In genomic region chr12:84907627-84908480, GRCm38 (mm10) we compare ENCODE assay signal across 9 mouse cellular contexts. TPM values are rescaled to one million over a fixed set of nuclear protein-coding genes. Genes with fewer than 3 reads are reported as not detected.
DNase-seq lines count a peak whose midpoint lies in the region; ATAC-seq lines count a peak whose summit lies in the region.
"Had no signal": no experiment of that assay in that cellular context is flagged by ENCODE, and none has a peak within 500 bp of the region (broad histone marks: within the 10 kb centered on the region; RNA-seq: fewer than 3 reads in every experiment).

No protein-coding gene starts in this region.

- no peaks in the 10 kb centered on the region for H3K9me3 ChIP-seq in midbrain, embryonic 10.5 days (replicated peaks)
- no peaks in the 10 kb centered on the region for H3K9me3 ChIP-seq in midbrain, embryonic 11.5 days (ENCODE audit: control insufficient read depth, low read length)
- H3K9me3 ChIP-seq in embryonic facial prominence, embryonic 15.5 days (replicated peaks): no peaks in the 10 kb centered on the region
- H3K9me3 ChIP-seq in neural tube, embryonic 13.5 days: no peaks in the 10 kb centered on the region

- no peaks in the 10 kb centered on the region for H3K36me3 ChIP-seq in midbrain, embryonic 10.5 days
- H3K36me3 ChIP-seq in midbrain, embryonic 11.5 days (ENCODE audit: control insufficient read depth, insufficient read depth, low read length): no peaks in the 10 kb centered on the region
- H3K36me3 ChIP-seq in embryonic facial prominence, embryonic 15.5 days: no peaks in the 10 kb centered on the region
- no peaks in the 10 kb centered on the region for H3K36me3 ChIP-seq in neural tube, embryonic 13.5 days

- no peak overlapping the region for H3K4me2 ChIP-seq in midbrain, embryonic 11.5 days
- H3K4me2 ChIP-seq in embryonic facial prominence, embryonic 15.5 days (replicated peaks): no peak overlapping the region
- H3K4me2 ChIP-seq in neural tube, embryonic 13.5 days: no peak overlapping the region

- WGBS in midbrain, embryonic 10.5 days: 75% methylated on average over 10 of the region's 10 CpGs
- 80% methylated on average over 10 of the region's 10 CpGs for WGBS in midbrain, embryonic 11.5 days
- 52% methylated on average over 10 of the region's 10 CpGs for WGBS in embryonic facial prominence, embryonic 15.5 days
- 73% methylated on average over 10 of the region's 10 CpGs for WGBS in neural tube, embryonic 13.5 days

- peak overlapping the region; percentile 33; the same call in 1 of the 2 replicates for H3K27ac ChIP-seq in midbrain, embryonic 10.5 days (replicated peaks)
- no peak overlapping the region for H3K27ac ChIP-seq in midbrain, embryonic 11.5 days (ENCODE audit: low read depth, low read length)
- peak overlapping the region; percentile 82 for H3K27ac ChIP-seq in embryonic facial prominence, embryonic 15.5 days (replicated peaks)
- H3K27ac ChIP-seq in neural tube, embryonic 13.5 days (replicated peaks): peak overlapping the region; percentile 24; the same call in 1 of the 2 replicates

- no peak for DNase-seq in midbrain, embryonic 10.5 days (ENCODE audit: low spot score)
- no peak for DNase-seq in midbrain, embryonic 11.5 days (ENCODE audit: low spot score, missing footprints)
- DNase-seq in heart, postnatal 36 days: peak; percentile 56 to 62
- no peak for DNase-seq in thymus, postnatal 4 days
- DNase-seq in ovary, postnatal 36 days (ENCODE audit: low spot score): no peak

- no peak overlapping the region for H3K9ac ChIP-seq in midbrain, embryonic 11.5 days (ENCODE audit: low read length)
- H3K9ac ChIP-seq in embryonic facial prominence, embryonic 15.5 days: no peak overlapping the region
- H3K9ac ChIP-seq in neural tube, embryonic 13.5 days: no peak overlapping the region

- no peaks in the 10 kb centered on the region for H3K27me3 ChIP-seq in midbrain, embryonic 10.5 days (ENCODE audit: low read depth, poor library complexity, severe bottlenecking)
- no peaks in the 10 kb centered on the region for H3K27me3 ChIP-seq in midbrain, embryonic 11.5 days (ENCODE audit: control insufficient read depth, insufficient read depth, low read length)
- H3K27me3 ChIP-seq in embryonic facial prominence, embryonic 15.5 days: no peaks in the 10 kb centered on the region
- no peaks in the 10 kb centered on the region for H3K27me3 ChIP-seq in neural tube, embryonic 13.5 days

- H3K4me1 ChIP-seq in midbrain, embryonic 10.5 days: peaks cover 18% of the 10 kb centered on the region; the same call in 1 of the 2 replicates
- H3K4me1 ChIP-seq in midbrain, embryonic 11.5 days (ENCODE audit: control insufficient read depth, insufficient read depth, low read length): no peaks in the 10 kb centered on the region
- peaks cover 22% of the 10 kb centered on the region for H3K4me1 ChIP-seq in embryonic facial prominence, embryonic 15.5 days
- peaks cover 14% of the 10 kb centered on the region for H3K4me1 ChIP-seq in neural tube, embryonic 13.5 days (replicated peaks)

- intact Hi-C loops in heart, postnatal 36 days (cut with DNase I): no loop called here

- ATAC-seq in midbrain, embryonic 11.5 days (ENCODE audit: low FRiP score): no peak
- ATAC-seq in embryonic facial prominence, embryonic 15.5 days (ENCODE audit: insufficient number of reproducible peaks, low FRiP score, low TSS enrichment, low read depth): peak; percentile 63
- ATAC-seq in neural tube, embryonic 13.5 days (ENCODE audit: low read depth): peak; percentile 56
- no peak for ATAC-seq in erythroblast, adult 5-6 weeks (replicated peaks; ENCODE audit: low FRiP score, poor library complexity, severe bottlenecking)

- no peak overlapping the region for H3K4me3 ChIP-seq in midbrain, embryonic 10.5 days
- H3K4me3 ChIP-seq in midbrain, embryonic 11.5 days (ENCODE audit: low read depth, low read length): no peak overlapping the region
- H3K4me3 ChIP-seq in embryonic facial prominence, embryonic 15.5 days (replicated peaks): no peak overlapping the region
- no peak overlapping the region for H3K4me3 ChIP-seq in neural tube, embryonic 13.5 days

RNA-seq across cellular contexts. Expression of gene Ltbp2, which starts 31.5 kb away (rescaled TPM):
- polyA plus RNA-seq in midbrain, embryonic 10.5 days (2016; fragmentation: Nextera tagmentation; extraction: Ambion mirVana): 0.11 and 0.22 TPM in 2 replicates
- 0.05 TPM in 1 of 2 replicates, not detected in the other for polyA plus RNA-seq in midbrain, embryonic 11.5 days (2014; fragmentation: Nextera tagmentation; extraction: Ambion mirVana)
- 11.9 and 12.0 TPM in 2 replicates for polyA plus RNA-seq in embryonic facial prominence, embryonic 15.5 days (2015; fragmentation: Nextera tagmentation; extraction: Ambion mirVana)
- total RNA-seq in heart, postnatal 36 days (2021): 1 to 10 TPM; 1.4 to 1.9 TPM
- polyA plus RNA-seq in neural tube, embryonic 13.5 days (2015; fragmentation: Nextera tagmentation; extraction: Ambion mirVana): 0.08 and 0.21 TPM in 2 replicates
- total RNA-seq in erythroblast, adult 5-6 weeks (2015; ENCODE audit: low replicate concordance): 0.19 TPM in 1 of 2 replicates, not detected in the other
- 0.14 and 2.4 TPM in 2 replicates for total RNA-seq in erythroblast, adult 5-6 weeks (2017; ENCODE audit: low replicate concordance)
- total RNA-seq: hematopoietic stem cell, adult 5-6 weeks had no signal

Comparison
In these comparisons a context has a peak if more than half of its experiments do, and no peak if none do; other contexts are left out.
1. DNase-seq: peak in heart, postnatal 36 days (2 of 2); none in midbrain, embryonic 10.5 days (single experiment), midbrain, embryonic 11.5 days (single experiment), thymus, postnatal 4 days (single experiment) and ovary, postnatal 36 days (single experiment).
2. ATAC-seq: peak in embryonic facial prominence, embryonic 15.5 days (single experiment) and neural tube, embryonic 13.5 days (single experiment); none in midbrain, embryonic 11.5 days (single experiment) and erythroblast, adult 5-6 weeks (single experiment).
3. RNA of gene Ltbp2, which starts 31.5 kb away (polyA plus RNA-seq): 11.9 to 12.0 TPM in embryonic facial prominence, embryonic 15.5 days; 0.11 to 0.22 TPM in midbrain, embryonic 10.5 days, 0.08 to 0.21 TPM in neural tube, embryonic 13.5 days and 0.05 TPM in midbrain, embryonic 11.5 days; every median in the first group is over 10 times any median in the second.